Mouse (Mus musculus) bone marrow macrophage, adult 2 months (primary cell): ENCODE data around the gene Bcan.

ENCODE experiments used
- CTCF ChIP-seq: IDR thresholded peaks from 2 replicates; pipeline ENCODE4 v1.5.1; 2012; ENCODE audit warnings: low read depth, mild to moderate bottlenecking, low read length, moderate library complexity
- POLR2A ChIP-seq: IDR thresholded peaks from 2 replicates; pipeline ENCODE4 v1.6.1; 2012; ENCODE audit warnings: mild to moderate bottlenecking, low read depth, low read length, borderline replicate concordance

GRCm38 (mm10) chr3:88002291-88002976 is 2.4 kb upstream of the Bcan start:
- no peak for TF ChIP-seq CTCF
- TF ChIP-seq POLR2A: no peak
